Mouse (Mus musculus) heart, adult 11 months (tissue): ENCODE measurements around the gene Rubcn.
A peak's percentile ranks its signal among the peaks of the same experiment; 100 is the strongest.

Experiments used
- DNase-seq: peaks from one replicate; pipeline ENCODE4 v3.0.0; 2022

Gene Rubcn

GRCm38 (mm10) chr16:32815160-32815605 lies 62.4 kb downstream of the Rubcn start:
- DNase-seq, result peak; percentile 91

DNA sequence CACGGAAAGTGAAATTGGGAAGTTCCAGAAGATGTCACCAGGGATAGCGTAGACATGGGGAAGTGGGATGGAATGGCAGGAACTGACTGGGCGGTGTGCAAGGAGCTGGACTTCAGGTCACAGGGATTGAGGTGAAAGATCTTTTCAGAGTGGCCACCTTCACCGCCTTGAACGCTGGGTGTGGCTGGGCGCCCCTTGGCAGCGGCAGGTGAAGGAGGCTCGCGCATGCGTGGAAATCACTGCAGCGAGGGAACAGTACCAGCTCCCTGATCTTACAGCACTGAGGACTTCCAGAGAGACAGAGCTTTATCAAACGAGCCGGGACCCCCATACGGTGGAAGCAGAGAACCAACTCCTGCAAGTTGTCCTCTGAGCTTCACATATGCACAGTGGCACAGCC lies 63.0 kb downstream of the Rubcn start:
- DNase-seq, result peak; percentile 95

DNA sequence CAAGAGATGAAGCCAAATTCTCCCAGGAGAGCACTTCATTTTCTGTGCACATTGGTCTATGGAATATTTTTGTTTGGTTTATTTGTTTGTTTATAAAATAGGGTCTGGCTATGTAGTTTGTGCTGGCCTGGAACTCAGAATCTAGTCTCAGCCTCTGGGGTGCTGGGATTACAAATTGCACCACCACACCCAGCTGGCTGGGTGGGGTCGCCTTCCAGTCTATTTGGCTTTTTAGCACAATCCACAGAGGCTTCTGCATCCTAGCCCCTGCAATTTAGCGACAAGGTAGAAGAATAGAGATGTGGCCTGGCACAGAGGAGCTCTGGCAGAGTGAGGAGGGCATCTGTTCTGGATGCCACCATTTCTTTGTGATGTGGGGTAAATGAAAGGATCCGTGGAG lies 63.8 kb downstream of the Rubcn start:
- peak; percentile 94 for DNase-seq

GRCm38 (mm10) chr16:32813362-32813761 lies 64.2 kb downstream of the Rubcn start:
- DNase-seq, result no peak

DNA sequence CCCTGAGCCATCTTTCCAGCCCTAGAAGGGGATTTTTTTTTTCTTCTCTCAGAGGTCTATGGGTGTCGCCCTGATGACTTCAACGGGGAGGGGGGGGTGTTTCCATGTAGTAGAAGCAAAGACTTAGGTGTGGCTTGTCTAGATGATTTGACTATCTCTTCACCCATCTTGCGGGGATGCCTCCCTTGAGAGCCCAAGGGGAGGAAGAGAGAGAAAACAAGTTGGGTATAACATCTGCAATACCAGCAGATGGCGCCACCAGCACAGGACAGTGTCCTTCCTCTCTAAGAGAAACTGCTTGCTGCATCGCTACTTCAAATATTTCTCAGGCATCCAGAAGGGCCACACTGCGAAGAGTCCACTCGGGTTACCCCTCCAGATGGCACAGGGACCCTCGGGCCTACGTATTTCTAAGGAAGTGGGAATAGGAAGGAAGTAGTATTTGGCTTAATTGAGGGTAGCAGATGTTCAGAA lies 64.6 kb downstream of the Rubcn start:
- peak; percentile 97 for DNase-seq

DNA sequence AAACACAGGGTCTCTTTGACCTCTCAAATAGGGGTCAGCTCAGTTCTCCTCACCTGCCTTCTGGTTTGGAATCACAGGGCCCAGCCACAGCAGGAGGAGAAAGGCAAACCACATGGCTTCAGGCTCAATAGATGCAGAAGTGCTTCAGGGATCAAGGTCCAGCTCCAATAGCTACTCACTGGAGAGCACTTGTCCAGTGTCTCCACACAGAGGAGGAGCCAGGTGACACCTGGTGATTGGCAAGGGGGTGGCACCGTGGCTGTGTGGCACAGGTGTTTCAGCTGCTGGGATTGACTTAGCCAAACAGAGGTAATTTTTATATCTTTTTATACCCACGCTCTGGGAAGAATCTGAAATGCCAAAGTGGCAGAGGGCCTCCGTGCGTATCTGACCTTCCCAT lies 67.2 kb downstream of the Rubcn start, which contains the start of gene Smbd1:
Gene Smbd1 (minus strand): TSS at position 157 of the 400 bp plus-strand sequence.
- DNase-seq, result no peak

- no peak for DNase-seq
These were observed 70.0 kb downstream of the Rubcn start for GRCm38 (mm10) chr16:32807408-32808185.

DNA sequence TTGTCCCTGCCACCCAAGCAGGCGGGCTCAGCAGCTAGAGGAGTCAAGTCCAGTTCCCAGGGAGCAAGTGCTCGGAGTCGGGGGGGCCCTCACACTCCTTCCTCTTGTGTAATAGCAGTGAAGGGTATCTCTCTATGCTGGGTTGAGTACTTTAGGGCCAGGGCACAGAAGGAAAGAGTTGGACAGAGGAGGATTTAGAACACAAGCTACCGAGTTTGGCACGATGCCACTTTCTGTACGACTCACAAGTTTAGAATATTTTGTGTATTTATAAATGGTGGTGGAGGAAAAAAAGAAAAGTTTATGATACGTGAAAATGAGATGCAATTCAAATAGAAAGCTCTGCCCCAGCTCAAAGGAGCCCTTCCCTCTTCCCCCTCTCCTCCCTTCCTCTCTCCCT lies 72.4 kb downstream of the Rubcn start:
- DNase-seq, result no peak

GRCm38 (mm10) chr16:32803901-32804300 lies 73.7 kb downstream of the Rubcn start:
- DNase-seq, result no peak

DNA sequence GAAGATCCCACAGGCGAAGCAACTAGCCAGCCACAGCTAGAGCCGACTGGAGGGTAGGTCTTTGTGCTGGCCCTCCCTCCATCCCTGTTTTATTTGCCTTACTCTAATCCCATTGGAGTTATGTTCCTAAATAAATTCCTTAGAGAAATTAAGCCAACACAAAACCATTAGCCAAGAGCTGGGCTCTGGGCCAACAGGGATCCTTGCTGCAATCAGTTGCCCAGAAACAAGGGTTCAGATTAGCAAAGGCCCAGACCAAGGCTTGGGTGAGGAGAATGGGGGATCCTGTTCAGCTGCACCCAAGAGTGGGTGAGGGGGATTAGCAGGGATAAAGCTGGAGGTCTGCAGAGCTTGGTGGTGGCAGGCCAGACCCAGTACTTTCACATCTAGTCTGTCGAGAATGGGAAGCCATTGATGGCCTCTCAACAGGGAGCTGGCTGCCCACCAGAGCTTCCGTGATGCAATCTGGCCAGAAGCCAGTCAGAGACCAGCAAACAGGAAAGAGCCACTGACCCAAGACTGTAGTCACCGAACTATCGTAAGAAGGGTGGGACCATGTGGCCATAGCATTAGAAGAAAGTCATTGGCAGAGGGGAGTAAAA lies 74.2 kb downstream of the Rubcn start:
- peak; percentile 99 for DNase-seq

DNA sequence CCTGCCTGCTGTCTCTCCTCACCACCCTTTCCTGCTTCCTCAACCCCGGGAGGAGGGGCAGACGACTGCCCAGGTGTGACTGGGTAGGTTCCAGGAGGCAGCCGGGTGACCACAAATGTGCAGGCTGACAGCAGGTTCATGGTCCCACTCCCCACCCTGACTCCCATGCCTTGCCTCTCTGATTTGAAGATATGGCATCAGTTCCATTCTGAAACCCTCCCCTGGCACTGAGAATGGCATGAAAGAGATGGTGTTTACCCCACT lies 80.2 kb downstream of the Rubcn start, which contains the start of gene Muc20:
Gene Muc20 (minus strand): TSS at position 10 of the 264 bp plus-strand sequence.
- no peak for DNase-seq

DNA sequence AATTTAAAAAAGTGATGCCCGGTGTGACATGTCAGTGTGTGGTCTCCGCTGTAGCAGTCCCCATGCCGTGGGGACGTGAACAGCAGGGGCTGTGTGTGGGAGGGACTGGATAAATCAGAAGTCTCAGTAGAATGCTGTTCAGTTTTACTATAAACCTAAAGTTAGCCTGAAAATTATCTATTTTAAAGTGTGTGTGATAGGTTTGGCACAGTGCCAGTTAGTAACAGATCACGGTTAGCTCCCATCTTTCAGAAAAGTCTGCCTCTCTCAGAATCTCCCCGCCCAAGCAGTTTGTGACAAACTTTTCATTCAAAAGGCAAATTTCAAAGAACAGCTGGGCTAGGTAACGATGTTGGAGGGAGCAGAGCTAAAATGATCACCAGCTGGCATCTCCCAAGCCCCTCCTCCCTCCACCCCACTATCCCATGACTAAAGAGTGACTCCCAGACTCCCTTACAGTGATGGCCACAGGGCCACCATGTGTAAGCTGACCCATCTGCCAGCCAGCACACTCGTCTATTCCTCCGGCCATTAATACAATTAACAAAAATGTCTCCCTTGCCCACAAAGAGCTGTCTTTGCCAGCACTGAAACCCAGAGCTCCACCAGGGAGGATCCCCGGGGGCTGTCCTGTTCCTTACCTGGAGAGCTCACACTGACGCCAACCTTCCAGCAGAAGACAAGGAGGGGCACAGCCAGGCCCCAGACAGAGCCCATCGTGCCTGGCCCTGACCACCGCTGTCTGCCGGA lies 80.7 kb downstream of the Rubcn start:
- no peak for DNase-seq

DNA sequence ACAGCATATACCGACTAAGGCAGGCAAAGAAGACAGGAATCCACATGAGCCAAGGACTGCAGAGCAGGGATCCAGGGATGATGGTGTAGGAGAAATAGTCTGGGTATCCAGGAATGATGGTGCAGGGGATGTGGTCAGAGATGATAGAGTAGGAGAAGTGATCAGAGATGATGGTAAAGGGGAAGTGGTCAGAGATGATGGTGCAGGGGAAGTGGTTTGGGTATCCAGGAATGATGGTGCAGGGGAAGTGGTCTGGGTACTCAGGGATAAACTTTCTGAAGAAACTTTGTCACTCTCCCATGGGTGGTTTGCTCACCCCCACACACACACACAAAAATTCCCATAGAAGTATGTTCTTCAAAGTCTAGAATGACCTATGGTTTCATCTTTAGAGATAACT lies 82.4 kb downstream of the Rubcn start:
- DNase-seq, result no peak

DNA sequence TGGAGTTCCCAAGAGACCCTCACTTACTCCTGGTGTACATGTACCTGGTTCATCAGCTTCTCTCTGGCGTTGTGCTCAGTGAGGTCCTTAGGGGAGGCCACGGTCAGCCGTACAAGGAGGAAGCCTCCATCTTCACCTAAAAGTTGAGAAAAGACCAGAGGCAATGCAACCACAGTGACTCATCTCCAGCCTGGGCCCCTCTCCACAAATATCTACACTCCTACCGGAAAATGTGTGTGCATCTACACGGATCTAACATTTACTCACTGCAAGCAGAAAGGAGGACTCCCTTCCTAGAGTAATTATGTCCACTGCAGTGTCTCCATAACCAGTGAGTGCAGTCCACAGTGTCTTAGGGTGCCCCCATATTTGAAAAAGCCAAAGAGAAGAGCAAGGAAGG lies 87.5 kb downstream of the Rubcn start:
- no peak for DNase-seq

- DNase-seq, result no peak
These were observed 92.7 kb downstream of the Rubcn start for GRCm38 (mm10) chr16:32784840-32785239.

DNA sequence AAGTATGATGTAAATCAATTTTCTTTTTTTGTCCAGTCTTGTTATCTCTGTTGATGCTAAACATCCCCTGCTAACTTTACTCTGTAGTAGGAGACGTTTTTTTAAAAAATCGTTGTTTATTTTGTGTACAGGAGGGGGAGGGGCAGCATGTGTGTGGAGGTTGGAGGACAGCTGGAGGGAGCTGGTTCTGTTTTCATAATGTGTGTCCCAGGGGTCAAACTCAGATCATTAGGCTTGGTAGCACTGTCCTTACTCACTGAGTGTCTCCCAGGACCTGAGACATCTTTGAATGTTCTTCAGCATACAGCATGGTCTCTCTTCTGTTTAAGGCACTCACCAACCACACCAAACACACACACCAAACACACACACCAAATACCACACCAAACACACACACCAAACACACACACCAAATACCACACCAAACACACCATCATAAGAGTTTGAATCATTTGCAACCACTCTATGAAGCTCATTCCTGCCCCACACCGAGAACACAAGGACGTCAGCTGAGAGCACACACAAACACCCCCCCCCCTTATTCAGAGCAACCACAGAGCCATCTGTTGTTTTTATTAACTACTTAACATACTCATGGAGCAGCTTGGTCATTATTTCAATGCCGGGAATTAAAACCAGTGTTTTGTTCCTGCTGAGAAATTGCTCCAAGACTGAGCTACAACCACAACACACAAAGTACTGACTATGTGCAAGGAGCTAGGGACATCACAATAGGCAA lies 94.1 kb downstream of the Rubcn start:
- no peak for DNase-seq

DNA sequence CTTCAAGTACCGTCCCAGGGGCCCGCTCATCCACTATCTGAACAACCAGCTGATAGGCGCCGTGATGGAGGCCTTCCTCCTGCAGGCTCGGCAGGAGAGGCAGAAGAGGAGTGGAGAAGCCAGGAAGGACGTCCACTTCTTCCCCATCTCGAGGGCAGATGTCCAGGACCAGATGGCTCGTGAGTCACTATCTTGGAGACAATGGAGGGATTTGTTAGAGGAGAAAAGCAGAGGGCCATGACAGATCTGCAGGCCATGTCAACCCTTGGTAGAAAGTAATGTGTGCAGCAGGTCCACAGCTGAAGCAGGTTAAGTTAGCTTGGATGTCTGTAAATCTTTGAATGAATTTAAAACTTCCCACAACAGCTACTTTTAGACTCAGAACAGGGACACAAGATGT lies 98.6 kb downstream of the Rubcn start:
- no peak for DNase-seq

DNA sequence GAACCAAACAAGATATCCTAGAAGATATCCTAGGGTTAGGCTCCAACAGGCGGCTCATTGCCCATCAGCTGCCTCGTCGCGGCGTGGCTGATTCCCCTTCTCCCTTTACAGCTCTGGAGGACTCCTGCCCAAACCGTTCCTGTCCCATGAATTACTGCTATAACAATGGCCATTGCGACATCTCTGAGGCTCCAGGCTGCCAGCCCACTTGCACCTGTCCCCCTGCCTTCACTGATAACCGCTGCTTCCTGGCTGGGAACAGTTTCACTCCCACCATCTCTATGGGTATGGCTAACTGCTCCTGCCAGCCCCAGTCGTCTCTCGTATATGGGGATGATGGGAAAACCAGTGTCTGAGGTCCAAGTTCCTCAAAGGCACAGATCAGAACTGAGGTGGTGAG lies 100.9 kb downstream of the Rubcn start:
- no peak for DNase-seq
